Mouse (Mus musculus) forebrain, embryonic 12.5 days (tissue): Measurements from ENCODE around the gene Sypl2. TPM values are rescaled to one million over a fixed set of nuclear protein-coding genes. Genes with fewer than 3 reads are reported as not detected.

Experiments
- ATAC-seq: fragments of 200-750 bp; cut with Nextera tagmentation; 2 replicates; pipeline ENCODE4 v1.8.0; 2017; ENCODE audit warnings: moderate TSS enrichment; ENCODE audit not compliant: low FRiP score
- H3K27ac ChIP-seq: fragments of 300-500 bp; sonication (generic); 2 replicates; pipeline ENCODE4 v1.5.1; 2016; ENCODE audit warnings: mild to moderate bottlenecking
- H3K27me3 ChIP-seq: fragments of 300-500 bp; sonication (generic); 2 replicates; pipeline ENCODE4 v1.6.1; 2016; ENCODE audit warnings: mild to moderate bottlenecking
- H3K36me3 ChIP-seq: fragments of 300-500 bp; sonication (generic); replicated peaks from 2 replicates; pipeline ENCODE4 v1.6.1; 2016; ENCODE audit warnings: mild to moderate bottlenecking
- H3K4me1 ChIP-seq: fragments of 300-500 bp; sonication (generic); 2 replicates; pipeline ENCODE4 v1.6.1; 2016
- H3K4me2 ChIP-seq: fragments of 300-500 bp; sonication (generic); 2 replicates; pipeline ENCODE4 v1.6.1; 2016; ENCODE audit warnings: mild to moderate bottlenecking, moderate library complexity
- H3K4me3 ChIP-seq: fragments of 300-500 bp; sonication (generic); replicated peaks from 2 replicates; pipeline ENCODE4 v1.5.1; 2016; ENCODE audit warnings: mild to moderate bottlenecking
- H3K9ac ChIP-seq: fragments of 300-500 bp; sonication (generic); 2 replicates; pipeline ENCODE4 v1.6.1; 2016; ENCODE audit warnings: mild to moderate bottlenecking
- H3K9me3 ChIP-seq: fragments of 300-500 bp; sonication (generic); 2 replicates; pipeline ENCODE4 v1.6.1; 2016
- WGBS: fragments of 180-500 bp; shearing (Covaris S2); methylation state at CpG from one replicate; pipeline ENCODE4 v1.1.7; 2016; 5-methylcytosine and 5-hydroxymethylcytosine counted together
- polyA plus RNA-seq: library from polyadenylated mRNA; unstranded; fragments of >200 nt; fragmentation: Nextera tagmentation; extraction: Ambion mirVana; gene quantifications from 2 replicates; pipeline ENCODE4 v1.2.1, GENCODE M21; 2016

The Sypl2 gene
- polyA plus RNA-seq, 1 experiment from 2014 or later = 2.6 TPM

- H3K27ac ChIP-seq = 0 out of 2 replicates have a peak within 1 kb of the TSS, but pooled peaks have one; percentile 46
- ATAC-seq = peak; percentile 79
- H3K9ac ChIP-seq = peak within 1 kb of the TSS; percentile 88
- H3K9me3 ChIP-seq = no peaks in the 10 kb centered on the region
- H3K27me3 ChIP-seq = peaks cover 15% of the 10 kb centered on the region
- H3K4me3 ChIP-seq = peak within 1 kb of the TSS; percentile 82
- H3K4me2 ChIP-seq = peak within 1 kb of the TSS; percentile 92
- peaks cover 20% of the 10 kb centered on the region for H3K4me1 ChIP-seq
- whole genome bisulfite sequencing = 1% methylated on average over 66 of the region's 100 CpGs
- peaks cover 10% of the 10 kb centered on the region for H3K36me3 ChIP-seq
These were observed 40.1 kb downstream of the Sypl2 start, which contains the start of gene Amigo1 for GRCm38 (mm10) chr3:108186098-108187047. Gene Amigo1 (plus strand): TSS chr3:108186335.

- peaks cover 15% of the 10 kb centered on the region for H3K27me3 ChIP-seq
- H3K27ac ChIP-seq = no peak overlapping the region
- no peak for ATAC-seq
- peak overlapping the region; percentile 88 for H3K9ac ChIP-seq
- H3K4me3 ChIP-seq = peak overlapping the region; percentile 82
- WGBS = 4% methylated on average over 16 of the region's 16 CpGs
- peaks cover 20% of the 10 kb centered on the region for H3K4me1 ChIP-seq
- peaks cover 10% of the 10 kb centered on the region for H3K36me3 ChIP-seq
- peak overlapping the region; percentile 92 for H3K4me2 ChIP-seq
- H3K9me3 ChIP-seq = no peaks in the 10 kb centered on the region
These were observed 40.9 kb downstream of the Sypl2 start for GRCm38 (mm10) chr3:108185460-108186097.

DNA sequence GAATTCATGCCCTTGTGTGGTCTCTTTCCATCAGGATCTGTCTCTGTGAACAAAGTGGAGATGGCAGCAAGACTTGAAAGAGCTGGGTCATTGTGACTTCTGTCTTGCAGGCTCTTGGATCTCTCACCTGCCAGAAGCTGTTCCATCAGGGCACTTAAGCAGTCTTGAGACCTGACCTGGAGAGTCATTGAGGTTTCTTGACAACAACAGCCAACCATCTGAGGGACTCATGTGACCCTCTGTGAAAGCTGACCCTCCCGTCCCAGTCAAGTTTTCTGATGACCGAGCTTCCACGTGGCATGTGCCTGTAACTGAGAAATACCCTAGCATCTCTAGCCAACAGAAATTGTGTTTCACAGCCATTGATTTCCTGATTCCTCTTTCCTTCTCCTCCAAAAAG lies 41.7 kb downstream of the Sypl2 start:
- H3K27ac ChIP-seq = no peak overlapping the region
- ATAC-seq = no peak
- no peak overlapping the region for H3K4me3 ChIP-seq
- H3K9ac ChIP-seq = no peak overlapping the region
- 84% methylated on average over 3 of the region's 3 CpGs for WGBS
- peaks cover 20% of the 10 kb centered on the region for H3K4me1 ChIP-seq
- peaks cover 15% of the 10 kb centered on the region for H3K27me3 ChIP-seq
- peaks cover 10% of the 10 kb centered on the region for H3K36me3 ChIP-seq
- no peaks in the 10 kb centered on the region for H3K9me3 ChIP-seq
- no peak overlapping the region for H3K4me2 ChIP-seq

DNA sequence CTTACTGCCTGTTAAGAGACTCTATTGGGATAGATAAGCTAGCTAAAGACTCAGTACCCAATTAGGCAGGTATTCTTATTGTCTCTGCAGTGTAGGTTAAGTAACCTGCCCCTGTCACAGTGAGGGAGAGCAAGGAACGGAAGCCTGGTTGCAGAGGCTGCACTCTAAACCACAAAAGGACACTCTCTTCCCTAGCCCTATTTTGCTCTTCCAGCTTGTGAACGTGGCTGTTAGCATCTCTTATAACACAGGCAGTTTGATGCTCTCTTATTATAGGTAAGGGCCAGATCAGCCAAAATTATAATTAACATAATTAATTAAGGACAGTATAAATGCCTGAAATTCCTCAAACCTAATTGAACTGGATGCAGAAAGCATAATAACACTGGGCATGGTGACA lies 45.9 kb downstream of the Sypl2 start:
- Histone ChIP-seq H3K27me3 (peaks cover 10% of the 10 kb centered on the region; the same call in 1 of the 2 replicates), H3K4me3 (no peak overlapping the region), H3K4me2 (no peak overlapping the region), H3K9me3 (no peaks in the 10 kb centered on the region), H3K9ac (no peak overlapping the region), H3K4me1 (peaks cover 12% of the 10 kb centered on the region), H3K27ac (no peak overlapping the region), H3K36me3 (no peaks in the 10 kb centered on the region)
- 28% methylated on average over 2 of the region's 2 CpGs for WGBS
- ATAC-seq = no peak

GRCm38 (mm10) chr3:108178756-108179715 lies 47.4 kb downstream of the Sypl2 start:
- no peak for ATAC-seq
- Histone ChIP-seq H3K9me3 (no peaks in the 10 kb centered on the region), H3K4me3 (no peak overlapping the region), H3K36me3 (no peaks in the 10 kb centered on the region), H3K27me3 (0 out of 2 replicates have a peak, but pooled peaks cover 4% of the 10 kb centered on the region), H3K4me2 (no peak overlapping the region), H3K4me1 (peaks cover 26% of the 10 kb centered on the region), H3K27ac (no peak overlapping the region), H3K9ac (no peak overlapping the region)
- 80% methylated on average over 7 of the region's 7 CpGs for WGBS

DNA sequence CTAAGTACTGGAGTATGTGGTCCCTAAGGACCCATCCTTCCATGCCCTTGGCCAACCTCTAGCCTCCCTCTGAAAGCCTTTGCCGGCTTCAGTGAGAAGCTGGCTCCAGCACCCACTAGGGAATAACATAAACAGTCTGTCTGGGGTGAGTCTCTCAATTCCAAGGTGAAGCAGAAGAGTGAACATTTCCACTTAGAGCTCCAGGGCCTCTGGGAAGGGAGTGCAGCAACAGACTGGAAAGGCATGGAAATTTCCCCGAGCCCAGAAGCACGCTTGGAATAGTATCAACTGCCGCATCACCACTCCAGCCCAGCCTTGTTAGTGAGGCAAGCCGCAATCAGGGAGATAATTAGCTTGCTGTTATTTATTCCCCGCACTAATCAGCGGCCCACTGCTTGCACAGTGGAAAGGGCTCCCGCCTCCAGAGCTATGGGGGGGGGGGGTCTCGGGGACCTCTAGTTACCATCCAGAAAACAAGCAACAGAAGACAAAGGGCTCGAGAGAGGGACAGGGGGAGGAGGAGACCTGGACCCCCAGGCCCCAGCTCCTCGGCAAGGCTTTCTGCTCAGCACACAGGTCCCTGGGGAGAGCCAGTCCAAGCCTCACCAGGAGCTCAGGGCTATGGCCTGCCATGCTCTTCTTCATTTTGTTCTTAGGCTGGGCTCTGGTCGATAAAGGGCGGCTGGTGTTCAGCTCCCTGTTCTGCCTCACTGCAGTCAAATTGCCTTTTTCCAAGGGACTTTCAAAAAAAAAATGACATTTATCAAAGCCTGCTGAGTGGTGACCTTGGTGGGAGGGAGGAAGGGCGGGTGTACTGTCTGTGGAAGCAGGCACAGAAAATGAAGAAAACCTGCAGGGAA lies 51.5 kb downstream of the Sypl2 start:
- WGBS = 17% methylated on average over 14 of the region's 14 CpGs

DNA sequence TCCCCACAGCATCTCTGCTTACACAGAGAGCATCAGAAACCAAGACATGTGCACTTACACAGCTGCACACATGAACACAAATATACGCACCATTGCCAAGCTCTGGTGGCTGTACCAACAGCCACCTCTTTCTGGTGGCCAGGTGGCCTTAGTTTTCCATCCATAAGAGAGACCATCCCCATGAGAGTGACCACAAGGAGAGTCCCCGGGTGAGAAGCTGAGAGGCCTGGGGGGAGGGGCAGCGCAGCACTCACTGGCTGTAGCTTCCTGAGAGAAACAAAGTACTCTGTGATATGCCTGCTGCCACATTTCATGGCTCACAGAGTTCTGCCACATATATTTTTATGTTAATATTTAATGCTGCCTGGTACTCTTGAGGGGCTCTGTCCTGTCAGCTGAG lies 57.2 kb downstream of the Sypl2 start:
- H3K9me3 ChIP-seq = no peaks in the 10 kb centered on the region
- no peak overlapping the region for H3K27ac ChIP-seq
- ATAC-seq = no peak
- H3K4me3 ChIP-seq = no peak overlapping the region
- 0 out of 2 replicates have a peak overlapping the region, but pooled peaks have one; percentile 30 for H3K9ac ChIP-seq
- 42% methylated on average over 3 of the region's 3 CpGs for WGBS
- no peak overlapping the region for H3K4me2 ChIP-seq
- peaks cover 23% of the 10 kb centered on the region for H3K27me3 ChIP-seq
- no peaks in the 10 kb centered on the region for H3K36me3 ChIP-seq
- H3K4me1 ChIP-seq = peaks cover 49% of the 10 kb centered on the region

More for the DNA sequence above, 51.5 kb downstream of the Sypl2 start:
- Histone ChIP-seq H3K4me1 (peaks cover 26% of the 10 kb centered on the region), H3K27me3 (peaks cover 10% of the 10 kb centered on the region), H3K4me3 (no peak overlapping the region; the same call in 1 of the 2 replicates), H3K9ac (peak overlapping the region; percentile 22; the same call in 1 of the 2 replicates), H3K27ac (peak overlapping the region; percentile 88), H3K36me3 (no peaks in the 10 kb centered on the region), H3K9me3 (no peaks in the 10 kb centered on the region), H3K4me2 (peak overlapping the region; percentile 37)
- peak; percentile 93 for ATAC-seq

DNA sequence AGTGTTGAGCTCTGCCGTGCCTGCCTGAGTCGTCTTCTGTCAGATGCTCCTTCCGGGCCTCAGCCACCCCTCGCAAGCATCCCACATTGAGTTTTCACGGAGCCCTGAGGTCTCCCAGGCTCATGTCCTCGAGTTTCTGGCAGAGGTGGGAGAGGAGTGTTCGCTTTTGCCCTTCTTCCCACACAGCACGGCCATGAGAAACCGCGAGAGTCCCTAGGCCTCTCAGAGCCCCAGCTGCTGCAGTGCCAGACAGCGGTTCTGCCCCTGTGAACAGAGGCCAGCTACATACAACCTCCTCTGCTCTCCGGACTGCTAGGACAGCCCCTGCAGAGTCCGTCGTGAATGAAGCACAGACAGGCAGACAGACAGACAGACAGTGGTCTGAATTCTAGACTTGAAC lies 58.9 kb downstream of the Sypl2 start:
- WGBS = 33% methylated on average over 14 of the region's 14 CpGs
- 0 out of 2 replicates have a peak overlapping the region, but pooled peaks have one; percentile 31 for H3K27ac ChIP-seq
- ATAC-seq = no peak

GRCm38 (mm10) chr3:108166486-108167211 lies 59.8 kb downstream of the Sypl2 start:
- Histone ChIP-seq H3K4me3 (no peak overlapping the region), H3K9me3 (no peaks in the 10 kb centered on the region), H3K4me1 (peaks cover 48% of the 10 kb centered on the region), H3K27me3 (peaks cover 13% of the 10 kb centered on the region), H3K36me3 (no peaks in the 10 kb centered on the region), H3K9ac (no peak overlapping the region), H3K27ac (peak overlapping the region; percentile 79), H3K4me2 (peak overlapping the region; percentile 21; the same call in 1 of the 2 replicates)
- WGBS = 4% methylated on average over 10 of the region's 11 CpGs
- peak; percentile 84 for ATAC-seq

More for the DNA sequence above, 58.9 kb downstream of the Sypl2 start:
- no peak overlapping the region for H3K4me3 ChIP-seq
- H3K4me2 ChIP-seq = no peak overlapping the region
- H3K9ac ChIP-seq = no peak overlapping the region
- no peaks in the 10 kb centered on the region for H3K9me3 ChIP-seq
- peaks cover 16% of the 10 kb centered on the region for H3K27me3 ChIP-seq
- no peaks in the 10 kb centered on the region for H3K36me3 ChIP-seq
- H3K4me1 ChIP-seq = peaks cover 48% of the 10 kb centered on the region

DNA sequence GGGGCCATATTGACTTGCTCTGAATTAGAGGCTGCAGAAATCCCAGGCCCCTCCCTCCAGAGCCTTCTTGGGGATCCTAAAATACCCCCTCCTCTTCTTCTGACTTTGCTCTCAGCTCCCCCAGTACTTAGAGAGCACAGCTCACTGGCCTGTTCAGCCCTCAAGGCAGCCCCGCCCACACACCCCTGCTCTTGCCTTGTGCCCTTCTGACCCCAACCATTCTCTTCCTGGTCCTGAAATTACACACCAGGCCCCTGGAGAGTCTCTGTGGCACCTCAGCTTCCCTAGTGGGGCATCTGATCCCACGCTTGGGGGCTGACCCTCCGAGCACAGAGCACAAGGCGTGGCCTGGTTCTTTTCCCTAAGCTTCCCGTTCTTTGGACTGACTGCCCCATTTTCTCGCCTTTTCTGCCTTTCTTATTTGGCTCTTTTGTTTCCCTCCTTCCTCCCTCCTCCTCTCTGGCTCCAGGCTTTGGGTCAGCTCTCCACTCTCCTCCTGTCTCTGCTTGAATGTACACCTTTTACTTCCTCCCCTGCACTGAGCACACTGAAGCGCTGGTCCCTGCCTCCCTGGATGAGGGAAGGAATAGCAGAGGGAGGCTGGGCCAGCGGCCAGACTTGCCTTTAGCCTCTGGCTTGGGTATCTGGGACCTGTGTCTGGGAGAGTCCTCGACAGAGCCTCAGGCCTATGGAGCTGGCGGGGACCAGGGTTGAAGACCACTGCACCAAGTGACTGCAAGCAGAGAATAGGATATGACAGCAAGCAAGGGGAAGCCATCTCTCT lies 60.7 kb downstream of the Sypl2 start:
- ATAC-seq = peak; percentile 13; the same call in 1 of the 2 replicates
- Histone ChIP-seq H3K4me3 (no peak overlapping the region), H3K27me3 (peaks cover 13% of the 10 kb centered on the region), H3K4me2 (peak overlapping the region; percentile 6; the same call in 1 of the 2 replicates), H3K9ac (no peak overlapping the region), H3K9me3 (no peaks in the 10 kb centered on the region), H3K4me1 (peaks cover 48% of the 10 kb centered on the region), H3K36me3 (no peaks in the 10 kb centered on the region), H3K27ac (peak overlapping the region; percentile 79)
- 20% methylated on average over 10 of the region's 10 CpGs for WGBS
